Mouse (Mus musculus): Measurements from ENCODE around the gene Adgb.
"Not testable (repeated sequence)": the region's sequence is repeated elsewhere in the genome, so short reads cannot be mapped to it uniquely, and the experiment has no call there.

Gene Adgb

DNA sequence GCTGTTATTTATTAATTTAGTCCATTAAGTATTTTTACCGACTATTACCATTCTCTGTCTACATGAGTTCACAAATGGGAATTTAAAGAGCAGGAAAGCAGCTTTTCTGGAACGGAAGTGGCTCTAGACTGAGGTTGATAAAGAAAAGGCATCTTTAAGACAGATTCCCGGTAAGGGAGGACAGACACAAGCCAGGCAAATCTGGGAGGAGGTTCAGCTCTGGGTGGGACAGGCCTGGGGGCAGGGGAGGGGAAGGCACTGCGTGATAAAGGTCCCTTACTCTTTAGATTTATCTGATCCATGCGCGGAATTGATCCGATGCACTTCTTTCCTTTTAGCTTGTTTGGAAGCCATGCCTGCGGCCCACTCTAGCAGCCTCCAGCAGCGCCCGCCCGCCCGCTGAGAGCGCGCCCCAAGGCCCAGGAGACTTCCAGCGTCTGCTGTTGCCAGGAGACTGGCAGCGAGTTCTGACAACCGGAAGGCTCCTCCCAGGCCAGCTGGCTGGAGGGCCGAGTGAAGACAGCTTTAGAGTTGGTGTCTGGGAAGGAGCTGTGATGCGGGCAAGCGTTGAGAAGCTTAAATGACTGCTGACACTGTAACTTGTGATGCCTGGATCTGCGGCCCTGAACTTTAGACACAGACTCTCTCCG, at the start of gene Adgb:
Adgb (minus strand) TSS at position 366 of the 650 bp plus-strand sequence.
- no peak for DNase-seq (ENCODE audit: low spot score in 2 of 2)

GRCm38 (mm10) chr10:10480139-10480538, 8.0 kb upstream of the Adgb start:
- DNase-seq (ENCODE audit: low spot score in 2 of 2), result no peak

DNA sequence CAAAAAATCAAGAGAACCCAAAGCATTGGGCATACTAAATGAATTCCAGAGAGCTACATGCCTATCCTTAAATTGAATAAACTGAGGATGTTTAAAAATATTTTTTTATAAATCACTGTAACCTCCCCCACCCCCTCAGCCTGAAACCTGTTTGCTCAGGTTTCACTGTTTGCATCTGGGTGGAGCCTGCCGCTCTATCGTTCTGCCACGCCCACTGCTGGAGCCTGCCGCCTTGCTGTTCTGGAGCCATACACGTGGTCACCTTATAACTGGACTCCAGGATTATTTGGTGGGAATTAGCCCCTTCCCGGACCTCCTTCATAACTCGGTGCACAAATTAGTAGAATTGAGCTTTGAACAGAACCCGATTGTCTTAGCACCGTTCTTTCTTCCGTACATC, 5.3 kb upstream of the Adgb start:
- not testable (repeated sequence) for DNase-seq (ENCODE audit: low spot score in 2 of 2)

GRCm38 (mm10) chr10:10476956-10477355, 4.8 kb upstream of the Adgb start:
- no peak for DNase-seq (ENCODE audit: low spot score in 2 of 2)

- no peak for DNase-seq (ENCODE audit: low spot score in 2 of 2)
Measured at GRCm38 (mm10) chr10:10476549-10476948, 4.4 kb upstream of the Adgb start.

- DNase-seq (ENCODE audit: low spot score in 2 of 2), result no peak
Measured at GRCm38 (mm10) chr10:10468699-10469547, 3.2 kb downstream of the Adgb start.

GRCm38 (mm10) chr10:10460113-10460512, 12.0 kb downstream of the Adgb start:
- no peak for DNase-seq (ENCODE audit: low spot score in 2 of 2)

DNA sequence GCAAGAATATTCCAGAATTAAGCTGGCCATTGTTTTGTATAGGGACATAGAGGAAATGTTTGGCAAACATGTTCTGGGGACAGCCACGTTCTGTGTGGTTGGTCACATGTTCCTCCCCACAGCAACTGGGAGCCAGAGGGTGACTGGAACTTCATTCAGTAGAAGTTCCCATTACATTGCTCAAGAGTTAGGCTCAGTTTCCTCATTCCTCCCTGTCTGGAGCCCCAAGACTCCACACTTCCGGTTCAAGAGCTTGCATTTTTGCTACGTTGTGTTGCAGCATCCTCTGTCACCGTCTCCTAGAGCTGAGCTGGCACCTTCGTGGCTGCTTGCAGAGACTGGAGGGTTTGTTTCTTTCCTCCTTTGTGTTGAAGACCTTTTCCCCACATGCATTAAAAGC, 15.1 kb downstream of the Adgb start:
- DNase-seq (ENCODE audit: low spot score in 2 of 2), result no peak

- DNase-seq (ENCODE audit: low spot score in 2 of 2), result no peak
Measured at GRCm38 (mm10) chr10:10449067-10449466, 23.1 kb downstream of the Adgb start.

DNA sequence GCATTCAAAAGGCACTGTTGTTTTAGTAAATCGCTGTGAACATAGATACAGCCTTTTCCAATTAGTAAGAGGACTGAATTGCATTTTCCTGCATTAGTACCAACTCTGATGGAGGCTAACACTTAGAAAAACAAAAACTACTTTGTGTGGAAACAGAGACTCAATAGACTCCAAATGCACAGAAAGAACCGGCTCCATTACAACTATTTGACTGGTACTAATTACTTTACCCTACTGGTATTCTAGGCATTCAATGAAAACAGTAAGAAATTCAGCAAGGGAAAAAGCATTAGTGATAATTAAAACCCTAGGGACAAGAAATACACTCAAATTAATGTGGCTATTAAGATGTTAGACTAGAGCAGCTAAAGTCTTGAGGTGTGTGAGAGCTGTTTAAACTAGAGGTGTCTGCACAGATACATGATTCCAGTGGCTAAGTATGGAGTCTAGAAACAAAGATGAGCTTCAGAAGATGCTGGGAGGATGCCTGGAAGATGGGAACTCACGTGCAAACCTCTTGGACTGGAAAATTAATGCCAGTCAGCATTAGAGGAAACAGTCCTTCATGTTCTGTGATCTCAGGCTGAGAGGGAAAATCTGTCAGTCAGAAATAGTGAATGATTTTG, 27.2 kb downstream of the Adgb start:
- DNase-seq (ENCODE audit: low spot score in 2 of 2), result no peak

DNA sequence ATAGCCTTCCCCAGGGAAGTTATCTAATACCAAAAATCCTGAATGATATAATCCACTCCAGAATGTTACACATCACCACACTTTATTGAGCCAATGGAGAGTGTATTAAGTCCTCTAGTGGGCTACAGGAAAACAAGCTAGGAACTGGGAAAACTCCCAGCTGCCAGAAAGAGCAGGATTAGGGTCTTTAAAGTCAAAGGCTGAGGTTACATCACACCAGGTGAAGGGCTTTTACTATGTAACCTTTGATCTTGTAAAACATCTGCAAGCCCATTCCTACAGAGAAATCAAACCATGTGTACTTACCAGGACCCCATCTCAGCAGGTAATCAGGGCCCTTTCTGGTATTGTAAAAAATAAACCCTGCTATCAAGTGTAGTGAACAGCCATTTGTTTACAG, 28.6 kb downstream of the Adgb start:
- no peak for DNase-seq (ENCODE audit: low spot score in 2 of 2)

GRCm38 (mm10) chr10:10435014-10435413, 37.1 kb downstream of the Adgb start:
- DNase-seq (ENCODE audit: low spot score in 2 of 2), result no peak

DNA sequence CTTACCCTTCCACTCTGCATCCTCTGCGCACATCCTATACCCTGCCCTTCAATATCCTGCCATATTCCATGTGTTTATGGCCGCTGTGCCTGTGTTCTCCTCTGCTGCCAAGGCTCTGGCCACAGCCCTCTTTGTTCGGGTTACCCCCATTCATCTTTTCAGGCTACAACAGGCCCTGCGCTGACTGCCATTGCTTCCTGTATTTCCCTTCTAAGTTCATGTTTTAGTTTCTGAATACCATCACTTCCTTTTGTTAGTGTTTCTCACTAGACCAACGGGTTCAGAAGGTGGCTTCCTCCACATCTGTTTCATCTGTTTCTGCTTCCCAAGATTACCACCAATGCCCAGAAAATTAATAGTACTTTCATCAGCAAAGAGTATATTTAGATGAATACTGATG, 42.5 kb downstream of the Adgb start:
- DNase-seq (ENCODE audit: low spot score in 2 of 2), result no peak

DNA sequence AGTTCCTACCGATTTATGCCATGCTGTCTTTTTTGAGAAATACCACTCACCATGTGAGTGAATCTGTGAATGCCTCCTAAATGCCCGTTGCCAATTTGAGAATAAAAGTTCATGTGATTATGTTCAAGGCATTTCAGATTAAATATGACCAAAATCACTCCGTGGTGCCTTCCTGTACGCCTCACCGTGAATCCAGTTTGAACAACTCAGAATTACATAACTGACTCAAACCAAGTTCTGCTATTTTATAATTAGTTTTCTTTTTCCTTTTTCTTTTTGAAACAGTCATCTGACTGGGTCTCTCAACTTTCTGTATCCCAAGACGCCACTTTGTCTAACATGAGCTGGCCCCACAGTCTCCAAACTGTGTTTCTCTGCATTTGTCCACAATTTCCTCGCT, 43.1 kb downstream of the Adgb start:
- no peak for DNase-seq (ENCODE audit: low spot score in 2 of 2)

DNA sequence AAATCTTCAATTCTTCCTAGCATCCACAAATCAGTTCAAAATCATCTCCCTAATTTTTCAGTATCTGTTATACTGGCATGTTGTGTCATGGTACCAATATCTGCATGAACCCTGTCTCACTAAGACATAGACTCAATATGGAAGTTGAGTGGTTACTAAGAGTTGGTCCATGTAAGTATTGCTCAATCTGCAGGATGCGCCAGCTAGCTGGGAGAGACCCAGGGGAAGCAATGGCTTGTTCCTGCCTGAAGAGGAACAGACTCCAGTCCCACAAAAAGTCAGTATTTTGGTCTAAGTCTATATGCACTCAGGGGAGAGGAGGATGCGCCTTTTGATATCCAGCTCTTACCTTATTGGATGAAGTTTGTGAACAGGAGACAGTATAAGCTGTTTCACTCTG, 47.7 kb downstream of the Adgb start:
- no peak for DNase-seq (ENCODE audit: low spot score in 2 of 2)

- no peak for DNase-seq (ENCODE audit: low spot score in 2 of 2)
Measured at GRCm38 (mm10) chr10:10411046-10411445, 61.1 kb downstream of the Adgb start.

DNA sequence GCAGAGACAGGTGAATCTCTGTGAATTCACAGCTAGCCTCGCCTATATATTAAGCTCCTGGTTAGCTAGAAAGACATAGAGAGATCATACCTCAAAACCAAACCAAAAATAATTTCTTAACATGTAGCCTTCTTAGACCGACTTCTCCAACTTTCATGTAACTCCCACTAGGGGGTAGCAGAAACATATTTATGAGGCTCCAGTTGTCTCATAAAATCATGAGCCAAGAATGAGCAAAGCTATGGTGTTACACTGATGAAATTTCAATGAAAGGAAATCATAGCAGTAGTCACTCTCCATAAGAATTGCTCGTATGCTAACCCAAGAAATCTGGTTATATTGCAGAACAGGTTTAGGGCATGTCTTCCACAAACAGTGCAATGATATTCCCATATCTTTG, 64.0 kb downstream of the Adgb start:
- DNase-seq (ENCODE audit: low spot score in 2 of 2), result no peak

- no peak for DNase-seq (ENCODE audit: low spot score in 2 of 2)
Measured at GRCm38 (mm10) chr10:10395784-10396481, 76.2 kb downstream of the Adgb start.

DNA sequence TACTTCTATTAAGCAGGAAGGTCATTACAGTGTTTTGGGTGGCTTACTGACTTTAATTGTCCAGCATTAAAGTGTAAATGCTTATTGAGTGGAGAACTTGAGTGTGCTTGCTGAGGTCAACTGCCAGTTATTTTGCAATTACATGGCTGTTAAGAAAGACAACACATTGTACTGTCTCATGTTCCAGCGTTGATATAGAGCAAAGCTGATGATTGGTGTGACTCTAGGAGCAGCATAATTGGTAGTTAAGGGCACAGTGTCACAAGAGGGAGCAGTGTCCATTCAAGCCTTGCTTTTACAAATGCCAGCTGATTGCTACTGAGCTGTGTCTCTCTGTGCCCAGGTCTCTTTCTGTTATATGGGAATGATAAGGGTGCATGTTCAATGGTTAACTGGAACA, 97.5 kb downstream of the Adgb start:
- no peak for DNase-seq (ENCODE audit: low spot score in 2 of 2)

- no peak for DNase-seq (ENCODE audit: low spot score in 2 of 2)
Measured at GRCm38 (mm10) chr10:10364025-10364424, 108.1 kb downstream of the Adgb start.

- no peak for DNase-seq (ENCODE audit: low spot score in 2 of 2)
Measured at GRCm38 (mm10) chr10:10355605-10356227, 116.4 kb downstream of the Adgb start.

DNA sequence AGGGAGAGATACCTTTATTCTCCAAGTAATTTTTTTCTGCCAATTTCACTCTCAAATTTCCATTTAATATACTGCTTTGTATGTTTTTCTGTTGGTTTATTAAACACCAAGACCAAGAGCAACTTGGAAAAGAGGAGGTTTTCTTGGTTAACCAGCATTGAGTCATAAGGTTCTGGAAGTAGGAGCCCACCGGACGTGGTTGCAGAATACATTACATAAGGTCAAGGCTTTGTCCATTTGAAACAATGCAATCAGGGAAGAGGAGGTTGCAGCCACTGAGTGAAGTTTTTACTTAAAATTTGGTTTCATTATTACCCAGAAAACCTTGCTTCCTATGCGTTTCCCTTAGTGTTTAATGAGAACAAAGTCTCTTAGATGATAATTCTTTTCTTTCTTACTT, 119.9 kb downstream of the Adgb start:
- DNase-seq (ENCODE audit: low spot score in 2 of 2), result no peak

Data from urinary bladder, adult 18-20 months (tissue).